Mouse (Mus musculus) kidney, postnatal 0 days (tissue): ENCODE data around the gene Ifit3. TPM values are rescaled to one million over a fixed set of nuclear protein-coding genes. Genes with fewer than 3 reads are reported as not detected.
"Not testable (repeated sequence)": the region's sequence is repeated elsewhere in the genome, so short reads cannot be mapped to it uniquely, and the experiment has no call there.

Experiments used
- ATAC-seq: fragments of 200-750 bp; cut with Nextera tagmentation; replicated peaks from 2 replicates; pipeline ENCODE4 v1.8.0; 2017; ENCODE audit warnings: low read depth, moderate number of reproducible peaks, moderate TSS enrichment, moderate library complexity; ENCODE audit not compliant: low FRiP score
- DNase-seq: peaks from one replicate; pipeline ENCODE4 v3.0.0-alpha.2; 2016; ENCODE audit warnings: low spot score
- H3K27ac ChIP-seq: fragments of 300-500 bp; sonication (generic); 2 replicates; pipeline ENCODE4 v1.5.1; 2014; ENCODE audit warnings: mild to moderate bottlenecking
- H3K27me3 ChIP-seq: fragments of 300-500 bp; sonication (generic); 2 replicates; pipeline ENCODE4 v1.6.1; 2014; ENCODE audit warnings: low read length, mixed read lengths; ENCODE audit not compliant: insufficient read depth
- H3K36me3 ChIP-seq: fragments of 300-500 bp; sonication (generic); 2 replicates; pipeline ENCODE4 v1.6.1; 2014; ENCODE audit warnings: low read length, mixed read lengths; ENCODE audit not compliant: insufficient read depth
- H3K4me1 ChIP-seq: fragments of 300-500 bp; sonication (generic); replicated peaks from 2 replicates; pipeline ENCODE4 v1.6.1; 2014; ENCODE audit warnings: antibody characterized with exemption, low read length, mixed read lengths; ENCODE audit not compliant: insufficient read depth
- H3K4me2 ChIP-seq: fragments of 300-500 bp; sonication (generic); 2 replicates; pipeline ENCODE4 v1.6.1; 2014; ENCODE audit warnings: mild to moderate bottlenecking, low read length, moderate library complexity, mixed read lengths
- H3K4me3 ChIP-seq: fragments of 300-500 bp; sonication (generic); replicated peaks from 2 replicates; pipeline ENCODE4 v1.5.1; 2014; ENCODE audit warnings: low read depth, low read length
- H3K9ac ChIP-seq: fragments of 300-500 bp; sonication (generic); 2 replicates; pipeline ENCODE4 v1.6.1; 2014; ENCODE audit warnings: low read depth, low read length
- H3K9me3 ChIP-seq: fragments of 300-500 bp; sonication (generic); replicated peaks from 2 replicates; pipeline ENCODE4 v1.6.1; 2016; ENCODE audit warnings: low read length, inconsistent platforms, mixed read lengths
- CTCF ChIP-seq: IDR thresholded peaks from 2 replicates; pipeline ENCODE4 v1.5.1; 2016; ENCODE audit warnings: antibody characterized with exemption, low read depth, mild to moderate bottlenecking, moderate library complexity
- WGBS: fragments of 180-500 bp; shearing (Covaris S2); extraction: QIAGEN DNeasy Blood & Tissue Kit; methylation state at CpG from one replicate; pipeline ENCODE4 v1.1.7; 2014; 5-methylcytosine and 5-hydroxymethylcytosine counted together
- polyA plus RNA-seq: library from polyadenylated mRNA; unstranded; fragments of >200 nt; fragmentation: Nextera tagmentation; extraction: Ambion mirVana; gene quantifications from 2 replicates; pipeline ENCODE4 v1.2.1, GENCODE M21; 2015

Gene Ifit3
- polyA plus RNA-seq, 1 experiment from 2014 or later, result 22.9 TPM

DNA sequence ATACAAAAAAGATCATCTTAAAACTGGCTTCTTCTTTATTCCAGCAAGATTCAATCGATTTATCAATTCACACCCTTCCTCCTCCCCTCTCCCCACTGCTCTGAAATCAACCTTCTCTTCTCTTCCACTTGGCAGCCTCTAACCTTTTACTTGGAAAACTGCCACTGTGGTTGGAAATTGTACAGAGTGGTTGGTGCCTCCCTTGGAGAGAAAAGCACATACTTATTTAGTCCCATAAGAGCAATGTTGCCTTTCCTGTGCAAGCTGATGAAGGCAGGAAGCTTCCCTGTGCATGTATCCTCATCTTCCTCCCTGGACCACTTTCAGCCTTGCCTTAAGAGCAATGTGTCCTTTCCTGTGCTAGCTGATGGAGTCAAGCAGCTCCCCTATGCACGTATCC lies 15.0 kb downstream of the Ifit3 start:
- H3K4me1 ChIP-seq, result no peaks in the 10 kb centered on the region
- WGBS, result 74% methylated on average over 2 of the region's 2 CpGs
- no peak overlapping the region for H3K4me3 ChIP-seq
- no peak for DNase-seq
- no peak for TF ChIP-seq CTCF
- no peak overlapping the region for H3K27ac ChIP-seq
- H3K36me3 ChIP-seq, result no peaks in the 10 kb centered on the region
- H3K9me3 ChIP-seq, result no peaks in the 10 kb centered on the region
- H3K9ac ChIP-seq, result no peak overlapping the region
- H3K27me3 ChIP-seq, result no peaks in the 10 kb centered on the region
- ATAC-seq, result no peak
- H3K4me2 ChIP-seq, result no peak overlapping the region

DNA sequence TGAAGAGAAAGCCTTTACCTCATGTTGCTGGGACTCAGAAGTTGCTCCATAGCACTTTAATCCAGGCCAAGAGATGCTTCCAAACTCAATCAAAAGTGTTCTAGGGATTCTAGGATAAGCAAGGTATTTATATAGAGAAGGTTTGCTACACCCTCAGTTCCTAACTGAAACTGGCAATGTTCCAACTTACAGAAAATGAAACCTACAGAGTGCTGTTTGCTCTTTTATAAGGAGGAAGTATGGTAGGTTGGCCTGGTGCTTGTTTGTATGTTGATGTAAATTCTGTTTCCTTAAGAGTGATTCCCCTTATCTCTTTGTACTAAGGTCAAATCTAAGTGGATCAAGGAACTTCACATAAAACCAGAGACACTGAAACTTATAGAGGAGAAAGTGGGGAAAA lies 15.9 kb downstream of the Ifit3 start:
- not testable (repeated sequence) for DNase-seq, ATAC-seq

DNA sequence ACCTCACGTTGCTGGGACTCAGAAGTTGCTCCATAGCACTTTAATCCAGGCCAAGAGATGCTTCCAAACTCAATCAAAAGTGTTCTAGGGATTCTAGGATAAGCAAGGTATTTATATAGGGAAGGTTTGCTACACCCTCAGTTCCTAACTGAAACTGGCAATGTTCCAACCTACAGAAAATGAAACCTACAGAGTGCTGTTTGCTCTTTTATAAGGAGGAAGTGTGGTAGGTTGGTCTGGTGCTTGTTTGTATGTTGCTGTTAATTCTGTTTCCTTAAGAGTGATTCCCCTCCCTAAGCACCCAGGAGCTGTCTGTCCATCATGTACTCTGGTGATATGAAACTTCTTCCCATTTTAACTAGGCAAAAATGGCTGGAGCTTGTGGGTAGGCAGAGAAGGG lies 18.6 kb downstream of the Ifit3 start, which contains the start of gene Ifit1bl1:
Ifit1bl1 (minus strand) TSS at position 69 of the 400 bp plus-strand sequence.
- DNase-seq, H3K27ac ChIP-seq, H3K4me1 ChIP-seq, H3K27me3 ChIP-seq, ATAC-seq, H3K4me3 ChIP-seq, H3K4me2 ChIP-seq, H3K9me3 ChIP-seq, H3K9ac ChIP-seq, H3K36me3 ChIP-seq: not testable (repeated sequence)
- WGBS, result 53% methylated on average over 1 of the region's 1 CpGs

More for the DNA sequence above, 15.9 kb downstream of the Ifit3 start:
- H3K9me3 ChIP-seq, H3K4me3 ChIP-seq, H3K27me3 ChIP-seq, H3K4me2 ChIP-seq, H3K27ac ChIP-seq, H3K36me3 ChIP-seq, H3K9ac ChIP-seq, H3K4me1 ChIP-seq: not testable (repeated sequence)

DNA sequence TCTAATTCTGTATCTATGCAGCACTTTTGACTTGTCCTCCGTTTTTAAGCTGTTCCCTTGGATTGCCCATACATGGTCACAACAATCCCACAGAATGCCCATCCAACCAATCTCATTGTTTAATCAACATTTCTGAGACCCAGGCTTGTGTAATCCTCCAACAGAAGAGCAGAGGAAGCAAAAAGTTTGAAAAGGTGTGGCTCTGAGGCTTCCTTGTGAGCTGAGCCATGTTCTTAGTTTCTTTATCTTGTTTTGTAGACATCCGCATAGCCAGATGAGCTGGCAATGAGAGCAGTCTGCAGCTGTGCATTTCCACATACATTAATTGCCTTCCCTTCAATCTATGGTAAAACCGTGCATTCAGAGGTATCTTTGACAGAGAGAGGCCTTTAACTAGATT lies 22.1 kb downstream of the Ifit3 start:
- TF ChIP-seq CTCF, result no peak
- no peak for ATAC-seq
- 94% methylated on average over 3 of the region's 3 CpGs for WGBS

DNA sequence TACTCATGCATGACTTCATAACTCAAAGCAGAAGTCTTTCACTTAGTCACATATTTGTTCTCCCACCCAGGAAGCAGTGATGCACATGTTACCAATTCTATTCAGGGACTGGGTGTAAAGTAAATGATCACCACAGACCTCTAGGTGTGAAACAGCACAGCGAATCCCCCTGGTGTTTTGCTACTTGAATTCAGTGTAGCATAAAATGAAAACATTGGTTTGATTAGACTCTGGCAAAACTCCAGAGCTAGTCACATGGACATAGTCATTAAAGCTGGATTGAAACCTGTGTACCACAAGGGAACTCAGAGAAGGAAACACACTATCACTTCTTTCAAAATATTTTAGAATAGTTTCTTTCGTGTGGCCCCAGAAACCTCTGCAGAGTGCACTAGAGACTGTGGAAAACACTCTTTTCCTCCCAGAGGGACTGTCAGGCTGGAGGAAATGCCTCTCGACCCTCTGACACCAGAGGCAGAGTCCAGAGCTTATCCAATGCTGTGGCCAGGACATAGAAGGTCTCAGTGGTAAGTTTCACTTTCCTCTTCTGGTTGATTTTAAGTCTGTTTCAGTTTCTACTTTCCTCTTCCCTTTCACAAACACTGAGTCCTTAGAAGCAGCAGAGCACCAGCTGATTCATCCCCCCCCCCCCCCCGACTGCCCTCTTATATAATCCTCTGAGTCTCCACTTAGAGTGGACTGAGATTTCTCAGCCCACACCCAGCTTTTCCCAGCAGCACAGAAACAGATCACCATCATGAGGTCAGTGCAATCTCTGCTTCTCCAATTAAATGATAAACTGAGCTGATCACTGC lies 24.1 kb downstream of the Ifit3 start, which contains the start of gene Ifit3b:
Ifit3b (plus strand) TSS at position 734 of the 815 bp plus-strand sequence.
- Histone ChIP-seq H3K4me3 (peak within 1 kb of the TSS; percentile 21; the same call in 1 of the 2 replicates), H3K4me2 (peak within 1 kb of the TSS; percentile 36), H3K27ac (peak within 1 kb of the TSS; percentile 62)
- not testable (repeated sequence) for H3K9ac ChIP-seq, H3K27me3 ChIP-seq, H3K9me3 ChIP-seq, H3K4me1 ChIP-seq, H3K36me3 ChIP-seq
- peak; percentile 81 for ATAC-seq
- DNase-seq, result peak; percentile 78
- 19% methylated on average over 4 of the region's 4 CpGs for WGBS

More for the DNA sequence above, 22.1 kb downstream of the Ifit3 start:
- no peaks in the 10 kb centered on the region for H3K27me3 ChIP-seq
- H3K4me2 ChIP-seq, result no peak overlapping the region
- peaks cover 9% of the 10 kb centered on the region; the same call in 1 of the 2 replicates for H3K4me1 ChIP-seq
- no peak overlapping the region for H3K4me3 ChIP-seq
- H3K36me3 ChIP-seq, result no peaks in the 10 kb centered on the region
- H3K27ac ChIP-seq, result no peak overlapping the region
- H3K9me3 ChIP-seq, result no peaks in the 10 kb centered on the region
- DNase-seq, result no peak
- no peak overlapping the region for H3K9ac ChIP-seq

DNA sequence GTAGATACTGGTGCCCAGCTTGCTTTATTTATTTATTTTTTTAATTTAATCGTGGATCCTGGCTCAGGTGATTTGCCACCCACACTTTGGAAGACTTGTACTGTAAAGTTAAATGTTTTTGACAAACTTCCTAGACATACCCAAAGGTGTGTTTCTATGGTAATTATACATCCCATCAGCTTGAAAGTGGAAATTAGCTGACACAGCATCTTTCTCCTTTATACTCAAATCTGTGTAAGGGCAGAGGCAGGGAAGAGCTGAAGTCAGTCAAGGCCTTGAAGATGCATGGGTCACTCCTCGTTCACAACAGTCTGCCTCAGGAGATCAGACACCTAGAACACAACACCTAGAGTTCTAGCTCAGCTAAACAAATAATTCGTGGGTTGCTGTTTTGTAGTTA lies 26.8 kb downstream of the Ifit3 start:
- 81% methylated on average over 3 of the region's 3 CpGs for WGBS
- ATAC-seq, result not testable (repeated sequence)

DNA sequence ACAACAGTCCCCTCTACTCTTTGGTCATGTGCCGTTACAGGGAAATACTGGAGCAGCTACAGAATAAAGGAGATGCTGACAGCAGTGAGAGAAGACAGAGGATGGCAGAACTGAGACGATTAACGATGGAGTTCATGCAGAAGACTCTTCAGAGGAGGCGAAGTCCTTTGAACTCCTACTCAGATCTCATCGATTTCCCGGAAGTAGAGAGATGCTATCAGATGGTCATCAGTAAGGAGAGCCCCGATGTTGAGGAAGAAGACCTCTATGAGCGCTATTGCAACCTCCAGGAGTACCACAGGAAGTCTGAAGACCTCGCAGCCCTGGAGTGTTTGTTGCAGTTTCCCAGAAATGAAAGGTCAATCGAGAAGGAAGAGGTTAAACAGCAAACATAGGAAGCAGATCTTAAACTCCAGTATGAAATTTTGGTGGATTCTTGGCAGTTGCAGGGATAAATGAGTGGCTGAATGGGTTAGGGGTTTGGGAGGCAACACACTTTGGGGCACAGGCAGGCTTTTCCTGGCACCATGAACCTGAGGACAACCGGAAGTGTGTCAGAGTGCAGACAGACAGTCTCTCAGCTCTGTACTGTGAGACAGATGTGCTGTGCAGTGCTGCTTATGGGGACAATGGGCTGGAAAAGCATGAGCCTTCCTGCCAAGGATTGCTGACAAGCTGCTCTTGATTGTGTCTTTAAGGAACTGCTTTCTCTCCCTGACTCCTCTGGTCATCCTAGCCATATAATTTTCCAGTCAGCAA lies 29.1 kb downstream of the Ifit3 start:
- WGBS, result 61% methylated on average over 4 of the region's 11 CpGs
- H3K4me3 ChIP-seq, DNase-seq, H3K4me2 ChIP-seq, H3K9me3 ChIP-seq, H3K4me1 ChIP-seq, H3K27me3 ChIP-seq, H3K27ac ChIP-seq, H3K36me3 ChIP-seq, H3K9ac ChIP-seq, ATAC-seq: not testable (repeated sequence)

More for the DNA sequence above, 26.8 kb downstream of the Ifit3 start:
- not testable (repeated sequence) for H3K4me3 ChIP-seq, H3K27me3 ChIP-seq, H3K9me3 ChIP-seq, H3K27ac ChIP-seq, DNase-seq, H3K36me3 ChIP-seq, H3K4me1 ChIP-seq, H3K9ac ChIP-seq, H3K4me2 ChIP-seq
